Mouse (Mus musculus) lung, adult 2 months (tissue): ENCODE measurements at regions not wholly inside any gene's neighbourhood (a gene's known extent, or its start where the extent isn't known, plus 50 kb on each side); places are given as distances from the start of the nearest gene placed in this dataset.

Experiments used
- DNase-seq: peaks from one replicate; pipeline ENCODE4 v3.0.0; 2022
- H3K4me1 ChIP-seq: fragments of 200-500 bp; 2 replicates; pipeline ENCODE4 v1.6.1; 2011; ENCODE audit warnings: low read length; ENCODE audit not compliant: control insufficient read depth, insufficient read depth
- H3K4me3 ChIP-seq: fragments of 200-500 bp; replicated peaks from 2 replicates; pipeline ENCODE3; 2011; ENCODE audit warnings: low read depth, mild to moderate bottlenecking, control low read depth, low read length; ENCODE audit errors: extremely low read depth
- CTCF ChIP-seq: fragments of 200-500 bp; IDR thresholded peaks from 2 replicates; pipeline ENCODE4 v1.5.1; 2011; ENCODE audit warnings: mild to moderate bottlenecking, low read length, control low read depth; ENCODE audit not compliant: insufficient read depth
- POLR2A ChIP-seq: fragments of 200-500 bp; IDR thresholded peaks from 2 replicates; pipeline ENCODE4 v1.6.1; 2011; ENCODE audit warnings: low read depth, mild to moderate bottlenecking, control low read depth, low read length, borderline replicate concordance; ENCODE audit errors: extremely low read depth
- WGBS: fragments of 180-500 bp; shearing (Covaris S2); methylation state at CpG from one replicate; pipeline ENCODE4 v1.1.7; 2018; 5-methylcytosine and 5-hydroxymethylcytosine counted together

- no peak for TF ChIP-seq POLR2A
- Histone ChIP-seq H3K4me1 (peaks cover 5% of the 10 kb centered on the region; the same call in 1 of the 2 replicates), H3K4me3 (peak overlapping the region; percentile 63)
- WGBS: 6% methylated on average over 11 of the region's 11 CpGs
- DNase-seq: no peak
These were observed 152.3 kb upstream of the Smim15 start for GRCm38 (mm10) chr13:107891946-107892345.

- DNase-seq: peak; percentile 90
- WGBS: under 1% methylated on average over 94 of the region's 95 CpGs
- TF ChIP-seq CTCF (no peak), POLR2A (peak; percentile 10; the same call in 1 of the 2 replicates)
- H3K4me3 ChIP-seq: peak overlapping the region; percentile 63
- peaks cover 8% of the 10 kb centered on the region for H3K4me1 ChIP-seq
These were observed 153.1 kb upstream of the Smim15 start for GRCm38 (mm10) chr13:107890866-107891821.

- TF ChIP-seq CTCF: no peak
- TF ChIP-seq POLR2A: peak; percentile 89
- H3K4me1 ChIP-seq: peaks cover 8% of the 10 kb centered on the region
- WGBS: 1% methylated on average over 89 of the region's 90 CpGs
- H3K4me3 ChIP-seq: peak overlapping the region; percentile 89
- DNase-seq: peak; percentile 99
These were observed 154.0 kb upstream of the Smim15 start for GRCm38 (mm10) chr13:107889985-107890865.

- no peak for DNase-seq
- Histone ChIP-seq H3K4me1 (peaks cover 10% of the 10 kb centered on the region), H3K4me3 (peak overlapping the region; percentile 89)
- 13% methylated on average over 65 of the region's 66 CpGs for WGBS
- no peak for TF ChIP-seq CTCF
These were observed 154.7 kb upstream of the Smim15 start for GRCm38 (mm10) chr13:107889588-107889984.

DNA sequence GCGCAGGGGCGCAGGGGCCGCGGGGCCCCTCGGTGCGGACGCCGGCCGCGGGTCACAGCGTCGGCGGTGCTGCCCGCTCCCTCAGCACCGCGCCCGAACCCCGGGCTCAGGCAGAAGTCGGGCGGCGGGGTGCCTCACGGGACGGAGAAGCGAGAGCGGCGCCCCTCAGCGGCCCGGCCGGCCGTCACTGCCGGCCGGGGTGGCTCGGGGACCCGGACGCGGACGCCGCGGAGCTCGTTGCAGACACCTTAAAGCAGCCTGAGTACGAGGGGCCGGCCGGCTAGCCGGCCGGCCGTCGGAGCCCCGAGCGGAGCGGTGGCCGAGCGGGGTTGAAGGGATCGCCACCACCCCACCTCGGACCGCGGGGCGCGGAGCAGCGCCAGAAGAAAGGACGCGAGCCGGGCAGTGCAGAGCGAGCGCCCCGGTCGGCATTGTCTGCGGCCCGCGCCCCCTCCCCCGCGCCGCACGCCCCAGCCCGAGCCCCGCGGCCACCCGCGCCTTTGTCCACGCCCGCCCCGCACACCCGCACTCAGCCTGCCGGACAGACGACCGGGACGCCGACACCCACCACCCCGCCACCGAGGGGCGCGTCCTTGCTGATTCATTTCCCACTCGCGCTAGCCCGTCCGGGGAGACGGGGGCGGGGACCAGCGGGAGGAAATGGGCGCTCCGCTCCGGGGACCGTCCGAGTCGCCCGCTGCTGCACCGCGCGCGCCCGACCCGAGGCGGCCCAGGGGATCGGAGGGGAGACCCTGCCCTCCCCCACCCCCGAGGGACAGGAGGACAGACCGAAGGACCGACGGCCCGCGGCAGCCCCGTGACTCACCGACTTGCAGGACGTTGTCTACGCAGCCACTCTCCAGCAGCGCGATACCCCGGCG, 155.4 kb upstream of the Smim15 start:
- H3K4me1 ChIP-seq: peaks cover 10% of the 10 kb centered on the region
- WGBS: under 1% methylated on average over 124 of the region's 127 CpGs
- DNase-seq: peak; percentile 78
- peak overlapping the region; percentile 98 for H3K4me3 ChIP-seq
- TF ChIP-seq CTCF (no peak), POLR2A (no peak)

DNA sequence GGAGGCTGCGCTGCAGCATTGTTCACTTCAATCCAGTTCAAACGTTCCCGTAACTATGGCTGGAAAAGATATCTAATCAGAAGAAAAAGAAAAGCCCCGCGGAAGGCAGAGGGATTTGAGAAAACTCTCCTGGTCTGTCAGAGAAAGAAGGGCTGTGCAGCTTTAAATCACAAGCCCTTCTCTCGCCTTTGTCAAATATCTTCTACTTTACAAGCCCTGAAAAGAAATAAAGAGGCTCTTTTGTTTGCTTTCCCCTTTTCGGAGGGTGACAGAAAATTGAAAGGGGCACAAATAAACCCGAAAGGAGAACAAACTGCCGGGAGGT, 156.1 kb upstream of the Smim15 start:
- Histone ChIP-seq H3K4me3 (peak overlapping the region; percentile 98), H3K4me1 (peaks cover 13% of the 10 kb centered on the region)
- WGBS: 2% methylated on average over 9 of the region's 9 CpGs
- DNase-seq: no peak
- TF ChIP-seq POLR2A (no peak), CTCF (no peak)

DNA sequence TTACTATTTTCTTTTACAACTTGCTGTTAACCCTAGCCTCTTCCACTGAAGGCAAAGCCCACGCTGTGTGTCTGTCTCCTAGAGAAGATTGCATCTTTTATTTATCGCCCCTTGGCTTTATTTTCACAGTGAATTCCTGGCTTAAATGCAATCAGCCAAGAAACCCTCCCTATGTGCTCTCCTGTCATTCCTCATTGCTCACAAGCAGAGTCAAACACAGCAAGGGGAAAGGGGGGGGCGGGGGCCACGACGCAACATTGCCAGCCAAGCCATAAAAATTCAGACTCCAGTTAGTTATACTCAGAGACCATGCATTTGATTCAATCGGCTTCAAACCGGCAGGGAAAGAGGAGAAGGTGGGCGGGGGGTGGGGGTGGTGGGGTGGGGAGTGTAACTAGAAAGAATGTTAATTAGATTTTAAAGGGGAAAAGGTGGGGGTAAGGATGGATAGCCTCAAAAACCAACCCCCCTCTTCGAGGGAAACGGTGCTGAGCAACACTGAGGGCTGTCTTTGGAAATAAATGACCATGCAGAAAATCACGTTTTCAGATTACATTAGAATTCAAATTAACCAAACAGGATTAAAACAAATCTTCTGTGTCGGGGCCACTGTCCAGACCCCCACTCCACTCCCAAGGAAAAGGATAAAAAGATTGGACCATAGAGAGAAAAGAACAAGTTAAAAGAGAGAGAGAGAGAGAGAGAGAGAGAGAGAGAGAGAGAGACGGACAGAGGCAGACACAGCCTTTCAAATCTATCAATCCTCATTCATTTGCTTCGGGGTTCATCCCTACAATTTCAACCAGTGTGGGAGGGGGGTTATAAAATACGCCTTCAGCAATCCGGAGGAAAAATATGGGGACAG, 156.6 kb upstream of the Smim15 start:
- peak overlapping the region; percentile 98 for H3K4me3 ChIP-seq
- 12% methylated on average over 16 of the region's 16 CpGs for WGBS
- TF ChIP-seq POLR2A: no peak
- no peak for TF ChIP-seq CTCF
- H3K4me1 ChIP-seq: peaks cover 13% of the 10 kb centered on the region
- DNase-seq: no peak

DNA sequence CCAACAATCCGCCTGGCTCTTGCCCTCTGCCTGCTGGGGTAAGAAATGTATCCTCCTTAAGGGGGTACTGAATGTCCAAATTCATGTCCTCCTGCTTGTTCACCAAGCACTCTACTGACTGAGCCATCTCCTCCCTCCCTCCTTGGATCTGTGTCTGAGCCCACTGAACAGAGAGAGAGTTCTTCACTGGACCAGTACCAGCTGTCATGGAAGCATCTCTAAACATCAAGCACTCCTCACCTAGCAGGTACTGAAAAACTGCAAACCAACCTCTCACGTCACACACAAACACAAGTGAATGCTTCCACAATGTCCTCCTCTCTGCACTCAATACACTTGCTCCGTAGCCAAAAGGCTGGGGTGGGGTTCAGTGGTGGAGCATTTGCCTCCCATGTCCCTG, 159.4 kb upstream of the Smim15 start:
- H3K4me1 ChIP-seq: peaks cover 18% of the 10 kb centered on the region
- no peak overlapping the region for H3K4me3 ChIP-seq
- TF ChIP-seq POLR2A (no peak), CTCF (no peak)
- WGBS: 70% methylated on average over 3 of the region's 3 CpGs
- no peak for DNase-seq
